Mouse (Mus musculus): ENCODE measurements around the gene Bap1.

- TF ChIP-seq MAFK (IDR thresholded peaks at IDR 0.05; ENCODE audit: insufficient read depth, low read depth, low read length) (no peak), ZNF384 (IDR thresholded peaks at IDR 0.05; ENCODE audit: low read depth, low read length) (no peak), CHD2 (IDR thresholded peaks at IDR 0.05; ENCODE audit: low read depth, low read length) (no peak), HCFC1 (IDR thresholded peaks at IDR 0.05; ENCODE audit: borderline replicate concordance, insufficient read depth, low read length) (no peak), ZC3H11A (IDR thresholded peaks at IDR 0.05; ENCODE audit: borderline replicate concordance, low read depth, low read length) (no peak)
Measured at GRCm38 (mm10) chr14:31258476-31259050, 7.3 kb downstream of the Bap1 start.
